Mouse (Mus musculus) neural tube, embryonic 13.5 days (tissue): ENCODE measurements at regions not wholly inside any gene's neighbourhood (a gene's known extent, or its start where the extent isn't known, plus 50 kb on each side); places are given as distances from the start of the nearest gene placed in this dataset.
A peak's percentile ranks its signal among the peaks of the same experiment; 100 is the strongest.

Experiments
- ATAC-seq: fragments of 200-750 bp; cut with Nextera tagmentation; 2 replicates; pipeline ENCODE4 v1.8.0; 2017; ENCODE audit warnings: low read depth, mild to moderate bottlenecking, moderate TSS enrichment, moderate library complexity
- H3K27ac ChIP-seq: fragments of 300-500 bp; sonication (generic); replicated peaks from 2 replicates; pipeline ENCODE4 v1.5.1; 2015; ENCODE audit warnings: moderate library complexity, mild to moderate bottlenecking, inconsistent platforms
- H3K27me3 ChIP-seq: fragments of 300-500 bp; sonication (generic); 2 replicates; pipeline ENCODE4 v1.6.1; 2015; ENCODE audit warnings: mild to moderate bottlenecking, inconsistent platforms
- H3K36me3 ChIP-seq: fragments of 300-500 bp; sonication (generic); 2 replicates; pipeline ENCODE4 v1.6.1; 2015; ENCODE audit warnings: mild to moderate bottlenecking, inconsistent platforms
- H3K4me1 ChIP-seq: fragments of 300-500 bp; sonication (generic); replicated peaks from 2 replicates; pipeline ENCODE4 v1.6.1; 2015; ENCODE audit warnings: inconsistent platforms
- H3K4me2 ChIP-seq: fragments of 300-500 bp; sonication (generic); 2 replicates; pipeline ENCODE4 v1.6.1; 2015; ENCODE audit warnings: inconsistent platforms, mild to moderate bottlenecking, moderate library complexity
- H3K4me3 ChIP-seq: fragments of 300-500 bp; sonication (generic); 2 replicates; pipeline ENCODE4 v1.5.1; 2015; ENCODE audit warnings: mild to moderate bottlenecking, inconsistent platforms
- H3K9ac ChIP-seq: fragments of 300-500 bp; sonication (generic); 2 replicates; pipeline ENCODE4 v1.6.1; 2015; ENCODE audit warnings: moderate library complexity, mild to moderate bottlenecking, inconsistent platforms
- H3K9me3 ChIP-seq: fragments of 300-500 bp; sonication (generic); 2 replicates; pipeline ENCODE4 v1.6.1; 2016; ENCODE audit warnings: inconsistent platforms
- WGBS: fragments of 180-500 bp; shearing (Covaris S2); methylation state at CpG from one replicate; pipeline ENCODE4 v1.1.7; 2015; 5-methylcytosine and 5-hydroxymethylcytosine counted together

GRCm38 (mm10) chr7:117259674-117260294 is 121.0 kb upstream of the Xylt1 start:
- no peak overlapping the region for H3K4me3 ChIP-seq
- no peak for ATAC-seq
- no peaks in the 10 kb centered on the region for H3K9me3 ChIP-seq
- H3K27me3 ChIP-seq = no peaks in the 10 kb centered on the region
- H3K4me2 ChIP-seq = no peak overlapping the region
- H3K9ac ChIP-seq = no peak overlapping the region
- 77% methylated on average over 6 of the region's 6 CpGs for WGBS
- H3K36me3 ChIP-seq = no peaks in the 10 kb centered on the region
- no peak overlapping the region for H3K27ac ChIP-seq
- peaks cover 20% of the 10 kb centered on the region for H3K4me1 ChIP-seq

DNA sequence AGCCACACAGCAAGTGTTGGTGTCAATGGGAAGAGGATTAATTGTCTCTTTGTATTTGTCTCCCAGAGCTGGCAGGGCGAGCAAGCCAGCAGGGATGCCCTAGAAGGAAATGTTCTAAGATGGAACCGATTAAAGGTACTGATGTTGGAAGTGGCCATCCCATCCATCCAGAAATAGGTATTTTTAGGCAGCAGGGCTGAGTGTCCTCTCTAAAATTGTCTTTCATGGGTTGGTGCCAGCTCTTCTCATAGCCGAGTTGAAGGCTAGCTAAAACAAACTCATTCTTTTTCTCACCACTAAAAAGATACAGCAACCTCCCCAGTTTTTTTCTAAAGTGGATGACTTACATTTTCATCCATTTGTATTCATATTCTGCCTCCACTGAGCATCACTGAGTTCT is 120.2 kb upstream of the Xylt1 start:
- 66% methylated on average over 3 of the region's 3 CpGs for WGBS
- ATAC-seq = no peak
- Histone ChIP-seq H3K4me3 (no peak overlapping the region), H3K4me1 (peaks cover 20% of the 10 kb centered on the region), H3K27ac (no peak overlapping the region), H3K9ac (no peak overlapping the region), H3K9me3 (no peaks in the 10 kb centered on the region), H3K27me3 (no peaks in the 10 kb centered on the region), H3K36me3 (no peaks in the 10 kb centered on the region), H3K4me2 (no peak overlapping the region)

DNA sequence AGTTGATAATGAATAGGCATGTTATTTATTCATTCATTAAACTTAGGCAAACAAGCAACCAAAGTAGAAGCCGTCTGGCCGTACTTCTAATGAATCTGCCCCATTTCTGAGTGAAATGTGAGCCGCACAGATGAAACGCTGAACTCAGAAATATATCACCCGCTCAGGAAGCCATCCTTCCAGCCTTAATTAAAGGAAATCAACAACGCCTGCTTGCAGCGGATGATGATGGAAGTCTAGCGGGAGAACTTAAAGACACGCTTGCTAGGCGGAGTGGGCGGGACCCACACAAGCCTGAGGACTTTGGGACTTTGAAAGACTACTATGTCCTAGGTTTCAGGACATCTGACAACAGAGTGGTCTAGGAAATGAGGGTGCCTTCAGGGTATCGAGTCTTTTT is 117.7 kb upstream of the Xylt1 start:
- ATAC-seq = no peak
- Histone ChIP-seq H3K27ac (no peak overlapping the region), H3K4me1 (peaks cover 25% of the 10 kb centered on the region), H3K9me3 (no peaks in the 10 kb centered on the region), H3K4me3 (no peak overlapping the region), H3K36me3 (no peaks in the 10 kb centered on the region), H3K4me2 (no peak overlapping the region), H3K9ac (no peak overlapping the region), H3K27me3 (no peaks in the 10 kb centered on the region)
- 66% methylated on average over 12 of the region's 12 CpGs for WGBS

DNA sequence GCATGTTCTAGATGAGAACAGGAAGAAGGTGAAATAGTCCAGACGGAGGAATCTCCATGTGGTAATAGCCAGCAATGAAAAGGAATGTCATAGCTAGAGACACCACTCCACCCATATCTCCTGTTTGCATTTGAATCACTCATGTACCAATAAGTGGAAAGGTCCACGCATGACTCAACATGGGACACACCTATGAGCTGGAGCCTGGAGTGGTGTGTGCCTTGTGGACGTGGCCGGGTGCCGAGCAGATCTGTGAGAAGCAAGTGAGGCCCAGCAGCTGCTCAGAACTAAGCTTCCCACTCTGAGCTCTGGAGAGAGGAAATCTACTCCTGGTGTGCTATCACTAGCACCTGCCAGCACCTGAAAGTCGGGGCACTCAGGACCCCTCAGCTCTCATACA is 116.4 kb upstream of the Xylt1 start:
- no peak overlapping the region for H3K4me3 ChIP-seq
- H3K36me3 ChIP-seq = no peaks in the 10 kb centered on the region
- WGBS = 88% methylated on average over 6 of the region's 6 CpGs
- H3K9me3 ChIP-seq = no peaks in the 10 kb centered on the region
- H3K9ac ChIP-seq = no peak overlapping the region
- ATAC-seq = no peak
- peaks cover 23% of the 10 kb centered on the region for H3K4me1 ChIP-seq
- no peaks in the 10 kb centered on the region for H3K27me3 ChIP-seq
- H3K4me2 ChIP-seq = no peak overlapping the region
- no peak overlapping the region for H3K27ac ChIP-seq

- Histone ChIP-seq H3K4me3 (no peak overlapping the region), H3K27me3 (no peaks in the 10 kb centered on the region), H3K4me1 (peaks cover 19% of the 10 kb centered on the region), H3K4me2 (no peak overlapping the region), H3K27ac (no peak overlapping the region), H3K9ac (no peak overlapping the region), H3K9me3 (no peaks in the 10 kb centered on the region), H3K36me3 (no peaks in the 10 kb centered on the region)
- WGBS = 83% methylated on average over 7 of the region's 7 CpGs
- ATAC-seq = no peak
Observed at GRCm38 (mm10) chr7:117268096-117268495, 112.7 kb upstream of the Xylt1 start.

- H3K27ac ChIP-seq = no peak overlapping the region
- WGBS = 43% methylated on average over 10 of the region's 10 CpGs
- H3K9me3 ChIP-seq = no peaks in the 10 kb centered on the region
- no peak overlapping the region for H3K9ac ChIP-seq
- peaks cover 17% of the 10 kb centered on the region for H3K4me1 ChIP-seq
- no peaks in the 10 kb centered on the region for H3K27me3 ChIP-seq
- no peak overlapping the region for H3K4me3 ChIP-seq
- 0 out of 2 replicates have a peak, but pooled peaks have one; percentile 53 for ATAC-seq
- no peak overlapping the region; the same call in 1 of the 2 replicates for H3K4me2 ChIP-seq
- no peaks in the 10 kb centered on the region for H3K36me3 ChIP-seq
Observed at GRCm38 (mm10) chr7:117269263-117269897, 111.4 kb upstream of the Xylt1 start.

DNA sequence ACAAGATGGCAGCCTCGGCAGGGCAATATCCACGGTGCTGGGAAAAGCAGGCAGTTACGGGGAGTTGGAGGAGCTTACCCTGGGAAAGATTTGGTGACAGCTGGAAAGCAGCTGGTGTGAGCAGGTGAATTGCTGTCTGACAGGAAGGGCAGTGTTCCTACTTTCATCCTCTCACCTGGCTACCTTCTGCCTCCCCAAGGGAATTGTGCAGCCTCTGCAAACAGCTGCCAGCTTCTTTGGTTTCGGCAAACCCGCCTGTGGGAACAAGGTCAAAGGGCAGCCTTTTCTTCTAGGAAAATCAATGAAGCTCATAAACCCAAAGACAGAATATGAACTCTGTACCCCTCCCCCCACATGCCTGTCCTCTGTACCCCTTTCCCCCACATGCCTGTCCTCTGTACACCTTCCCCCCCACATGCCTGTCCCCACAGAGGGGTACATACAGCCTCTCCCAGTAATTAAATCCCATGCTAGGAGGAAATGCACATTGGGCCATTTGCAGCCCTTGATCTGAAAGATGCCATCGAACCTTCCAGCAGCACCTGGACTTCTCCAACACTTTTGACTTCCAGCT is 102.3 kb upstream of the Xylt1 start:
- Histone ChIP-seq H3K4me1 (no peaks in the 10 kb centered on the region), H3K27ac (no peak overlapping the region), H3K9me3 (no peaks in the 10 kb centered on the region), H3K27me3 (no peaks in the 10 kb centered on the region), H3K36me3 (no peaks in the 10 kb centered on the region), H3K4me3 (no peak overlapping the region), H3K9ac (no peak overlapping the region), H3K4me2 (no peak overlapping the region)
- no peak for ATAC-seq
- WGBS = 70% methylated on average over 6 of the region's 6 CpGs

DNA sequence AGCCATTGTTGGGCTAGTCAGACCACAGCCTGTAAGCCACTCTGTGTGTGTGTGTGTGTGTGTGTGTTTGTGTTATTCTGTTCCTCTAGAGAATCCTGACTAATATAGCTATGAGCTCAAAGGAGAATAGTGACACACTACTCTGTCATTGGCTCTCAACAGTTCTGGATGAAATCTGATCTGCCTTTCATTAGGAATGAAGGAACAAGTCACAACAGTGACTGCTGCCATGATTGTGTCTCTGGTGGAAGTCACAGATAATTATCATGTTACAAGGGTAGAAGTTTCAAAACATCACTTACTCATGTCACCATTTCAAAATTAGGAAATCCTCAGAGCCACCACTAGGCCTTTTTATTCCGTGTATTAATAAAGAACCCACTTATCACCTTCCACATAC is 98.6 kb upstream of the Xylt1 start:
- H3K9me3 ChIP-seq = no peaks in the 10 kb centered on the region
- no peaks in the 10 kb centered on the region for H3K4me1 ChIP-seq
- no peaks in the 10 kb centered on the region for H3K27me3 ChIP-seq
- 86% methylated on average over 1 of the region's 1 CpGs for WGBS
- H3K9ac ChIP-seq = no peak overlapping the region
- H3K36me3 ChIP-seq = no peaks in the 10 kb centered on the region
- H3K4me3 ChIP-seq = no peak overlapping the region
- H3K27ac ChIP-seq = no peak overlapping the region
- H3K4me2 ChIP-seq = no peak overlapping the region
- no peak for ATAC-seq

DNA sequence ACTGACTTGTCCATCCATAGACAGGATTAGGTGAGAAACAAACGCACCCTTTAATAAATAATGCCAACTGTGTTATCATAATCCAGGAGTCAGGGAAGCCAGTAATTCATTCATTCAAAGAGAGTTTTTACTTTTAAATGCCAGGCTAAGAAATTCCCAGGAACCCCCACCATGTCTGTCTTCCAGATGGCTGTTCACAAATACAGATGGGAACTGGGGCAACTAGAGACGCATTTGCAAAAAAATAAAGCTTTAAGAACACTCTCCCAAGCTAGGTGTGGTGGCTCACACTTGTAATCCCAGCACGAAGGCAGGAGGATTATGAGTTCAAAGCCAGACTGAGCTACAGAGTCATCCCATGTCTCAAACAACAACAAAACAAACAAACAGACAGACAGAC is 95.6 kb upstream of the Xylt1 start:
- Histone ChIP-seq H3K9me3 (no peaks in the 10 kb centered on the region), H3K4me1 (no peaks in the 10 kb centered on the region), H3K36me3 (no peaks in the 10 kb centered on the region), H3K9ac (no peak overlapping the region), H3K4me2 (no peak overlapping the region), H3K27me3 (no peaks in the 10 kb centered on the region), H3K27ac (no peak overlapping the region), H3K4me3 (no peak overlapping the region)
- 84% methylated on average over 3 of the region's 3 CpGs for WGBS
- ATAC-seq = no peak

DNA sequence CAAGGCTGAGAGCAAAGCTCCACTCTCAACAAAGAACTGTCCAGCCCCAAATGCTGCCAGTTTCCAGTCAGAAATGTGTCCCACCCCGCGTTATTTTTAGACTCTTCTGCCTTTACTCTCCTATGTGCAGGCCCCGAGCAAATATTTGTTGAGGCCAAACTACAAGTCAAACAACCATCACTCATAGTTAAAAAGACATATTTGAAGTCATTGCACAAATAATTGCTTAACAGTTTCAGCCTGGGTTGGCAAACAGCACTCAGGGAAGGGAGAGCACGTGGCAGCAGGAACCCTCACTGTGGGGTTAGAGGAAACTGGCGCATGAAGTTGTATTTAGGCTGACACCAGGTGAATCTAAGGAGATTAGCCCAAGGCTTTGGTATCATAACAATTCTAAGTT is 94.8 kb upstream of the Xylt1 start:
- ATAC-seq = no peak
- H3K27ac ChIP-seq = no peak overlapping the region
- H3K27me3 ChIP-seq = no peaks in the 10 kb centered on the region
- no peak overlapping the region for H3K4me3 ChIP-seq
- no peaks in the 10 kb centered on the region for H3K36me3 ChIP-seq
- H3K9ac ChIP-seq = no peak overlapping the region
- no peaks in the 10 kb centered on the region for H3K9me3 ChIP-seq
- 80% methylated on average over 5 of the region's 5 CpGs for WGBS
- no peak overlapping the region for H3K4me2 ChIP-seq
- no peaks in the 10 kb centered on the region for H3K4me1 ChIP-seq

- H3K9ac ChIP-seq = no peak overlapping the region
- H3K27ac ChIP-seq = no peak overlapping the region
- H3K9me3 ChIP-seq = no peaks in the 10 kb centered on the region
- H3K27me3 ChIP-seq = no peaks in the 10 kb centered on the region
- no peaks in the 10 kb centered on the region for H3K4me1 ChIP-seq
- no peak for ATAC-seq
- H3K4me3 ChIP-seq = no peak overlapping the region
- H3K36me3 ChIP-seq = no peaks in the 10 kb centered on the region
- 47% methylated on average over 2 of the region's 2 CpGs for WGBS
- no peak overlapping the region for H3K4me2 ChIP-seq
Observed at GRCm38 (mm10) chr7:117303705-117304104, 77.1 kb upstream of the Xylt1 start.

- Histone ChIP-seq H3K4me1 (no peaks in the 10 kb centered on the region), H3K27me3 (no peaks in the 10 kb centered on the region), H3K27ac (no peak overlapping the region), H3K9me3 (no peaks in the 10 kb centered on the region), H3K4me2 (no peak overlapping the region), H3K4me3 (no peak overlapping the region), H3K9ac (no peak overlapping the region), H3K36me3 (no peaks in the 10 kb centered on the region)
- no peak for ATAC-seq
- WGBS = 92% methylated on average over 2 of the region's 2 CpGs
Observed at GRCm38 (mm10) chr7:117310586-117311200, 70.1 kb upstream of the Xylt1 start.
